Mouse (Mus musculus) kidney, adult 10 weeks (tissue): ENCODE data around the gene Pla2g4e. TPM values are rescaled to one million over a fixed set of nuclear protein-coding genes. Genes with fewer than 3 reads are reported as not detected.

Experiments
- polyA plus RNA-seq: library from polyadenylated mRNA; stranded (reverse); fragments of 350-450 nt; fragmentation: Illumina TruSeq; extraction: RNeasy Lipid Tissue Mini Kit (QIAGEN cat#74804); gene quantifications from one replicate; pipeline ENCODE4 v1.2.3, GENCODE M21; 2014; ENCODE audit warnings: low read depth, low replicate concordance

Gene Pla2g4e
- polyA plus RNA-seq: not detected

DNA sequence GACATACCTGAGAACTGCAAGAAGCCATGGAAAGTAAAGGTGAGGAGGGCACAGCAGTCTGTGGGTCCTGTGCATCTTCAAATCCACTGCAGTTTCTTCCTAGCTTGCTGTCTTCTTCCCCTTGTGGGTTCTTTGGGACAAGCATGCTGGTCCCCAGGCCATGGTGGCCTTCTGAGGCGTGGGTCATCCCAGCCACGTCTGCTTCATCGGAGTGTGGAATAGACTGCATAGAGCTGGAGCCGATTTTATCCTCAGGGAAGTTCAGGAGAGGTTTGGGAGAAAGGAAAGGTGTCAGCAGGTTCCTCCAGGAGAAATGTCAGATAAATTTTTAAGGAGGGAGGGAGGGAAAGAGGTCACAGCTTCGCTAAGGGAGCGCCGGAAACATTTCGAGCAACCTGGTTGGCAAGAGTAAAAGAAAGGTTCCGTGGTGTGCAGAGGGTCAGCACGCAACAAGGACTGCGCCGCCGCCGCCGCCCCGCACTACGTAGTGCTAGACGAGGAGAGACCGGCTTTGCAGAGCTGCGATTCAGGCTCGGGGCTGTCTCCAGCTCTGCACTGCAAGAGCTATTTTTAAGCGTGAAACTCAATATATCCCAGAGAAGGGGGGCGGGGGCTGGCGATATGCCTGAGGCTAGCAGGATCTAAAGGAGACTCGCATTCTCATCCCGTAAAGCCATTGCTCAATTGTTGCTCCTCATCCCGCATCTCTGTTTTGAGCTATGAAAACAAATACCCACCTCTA is at the start of gene Pla2g4e:
Gene Pla2g4e (minus strand): TSS at position 657 of the 742 bp plus-strand sequence.

DNA sequence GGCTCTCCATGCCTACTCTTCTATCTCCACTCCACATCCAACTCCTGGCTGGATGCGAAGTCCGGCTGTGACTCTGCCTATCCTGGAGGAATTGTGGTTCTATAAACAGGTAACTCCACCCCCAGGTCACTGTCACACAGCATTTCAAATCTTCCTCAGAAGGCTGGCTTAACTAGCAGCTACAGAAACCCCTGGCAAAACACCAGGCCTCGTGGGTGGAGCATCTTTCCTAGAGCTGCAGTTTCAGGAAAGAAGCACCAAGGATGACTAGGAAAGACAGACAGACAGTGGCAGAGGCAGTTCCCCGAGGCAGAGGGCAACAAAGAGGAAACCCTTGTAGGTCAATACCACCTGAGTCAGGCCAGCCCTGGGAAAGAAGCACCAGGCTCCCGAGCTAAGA is 43.9 kb upstream of the Pla2g4e start, which contains the start of gene Pla2g4d:
Gene Pla2g4d (minus strand): TSS at position 203 of the 400 bp plus-strand sequence.

DNA sequence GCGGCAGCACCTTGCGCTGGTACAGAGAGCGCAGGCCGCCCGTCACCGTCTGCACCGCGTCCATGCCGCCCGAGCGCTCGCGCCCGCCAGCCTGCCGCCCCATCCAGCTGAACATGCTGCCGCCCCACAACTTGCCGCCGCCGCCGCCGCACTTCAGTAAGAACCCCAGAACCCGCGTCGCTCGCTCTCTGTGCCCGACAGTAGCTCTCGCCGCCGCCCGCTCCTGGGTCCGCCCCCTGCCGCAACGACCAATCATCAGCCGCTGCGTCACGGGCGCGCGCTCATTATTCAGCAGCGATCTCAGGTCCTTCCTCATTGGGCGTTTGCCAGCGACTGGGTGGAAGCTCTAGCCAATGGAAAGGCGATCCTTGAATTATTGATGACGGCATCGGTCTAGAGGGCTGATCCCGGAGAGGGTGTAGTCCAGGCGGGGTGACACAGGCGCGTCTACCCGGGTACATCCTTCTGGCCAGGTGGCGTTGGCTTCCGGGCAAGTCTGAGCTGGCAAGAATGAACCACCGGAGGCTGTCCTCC is 90.7 kb downstream of the Pla2g4e start, which contains the start of gene Ehd4:
Gene Ehd4 (minus strand): TSS at position 246 of the 534 bp plus-strand sequence.

Other genes starting within 250 kb of the Pla2g4e start
- gene Jmjd7, start 217.9 kb downstream of the Pla2g4e start, polyA plus RNA-seq: not detected
- not detected for gene Gm28042, start 217.8 kb downstream of the Pla2g4e start, polyA plus RNA-seq
- gene Pla2g4b, start 211.9 kb downstream of the Pla2g4e start, polyA plus RNA-seq: 0.28 TPM
- gene Ehd4, start 90.7 kb downstream of the Pla2g4e start, polyA plus RNA-seq: 25.4 TPM
- not detected for gene Pla2g4d, start 43.9 kb upstream of the Pla2g4e start, polyA plus RNA-seq
- not detected for gene Pla2g4f, start 68.8 kb upstream of the Pla2g4e start, polyA plus RNA-seq
- 16.1 TPM for gene Vps39, start 107.8 kb upstream of the Pla2g4e start, polyA plus RNA-seq
- gene Ganc, start 158.6 kb upstream of the Pla2g4e start, polyA plus RNA-seq: 34.0 TPM
- 63.3 TPM for gene Tmem87a, start 158.8 kb upstream of the Pla2g4e start, polyA plus RNA-seq
- gene Capn3, start 210.7 kb upstream of the Pla2g4e start, polyA plus RNA-seq: not detected